Mouse (Mus musculus) small intestine, adult 2 months (tissue): ENCODE measurements at regions not wholly inside any gene's neighbourhood (a gene's known extent, or its start where the extent isn't known, plus 50 kb on each side); places are given as distances from the start of the nearest gene placed in this dataset.

ENCODE experiments used
- H3K27ac ChIP-seq: fragments of 200-500 bp; 2 replicates; pipeline ENCODE4 v1.5.1; 2012; ENCODE audit warnings: low read depth, low read length, control low read depth, inconsistent platforms; ENCODE audit not compliant: insufficient read depth
- H3K27me3 ChIP-seq: fragments of 200-500 bp; 2 replicates; pipeline ENCODE4 v1.6.1; 2012; ENCODE audit warnings: mild to moderate bottlenecking, moderate library complexity, low read length, inconsistent platforms; ENCODE audit not compliant: control insufficient read depth, insufficient read depth
- H3K36me3 ChIP-seq: fragments of 200-500 bp; 2 replicates; pipeline ENCODE4 v1.6.1; 2012; ENCODE audit warnings: mild to moderate bottlenecking, low read length, control low read depth, inconsistent platforms; ENCODE audit not compliant: control insufficient read depth, insufficient read depth
- H3K4me1 ChIP-seq: fragments of 200-500 bp; 2 replicates; pipeline ENCODE4 v1.6.1; 2012; ENCODE audit warnings: low read length, inconsistent platforms, mixed read lengths; ENCODE audit not compliant: control insufficient read depth, insufficient read depth, insufficient read length
- H3K4me3 ChIP-seq: fragments of 200-500 bp; 2 replicates; pipeline ENCODE4 v1.5.1; 2012; ENCODE audit warnings: low read depth, mild to moderate bottlenecking, control low read depth, inconsistent platforms, low read length, moderate library complexity
- CTCF ChIP-seq: fragments of 200-500 bp; IDR thresholded peaks from 2 replicates; pipeline ENCODE4 v1.5.1; 2012; ENCODE audit warnings: low read depth, mild to moderate bottlenecking, control low read depth, inconsistent platforms, low read length, moderate library complexity, mixed read lengths; ENCODE audit not compliant: insufficient replicate concordance, insufficient read length; ENCODE audit errors: extremely low read depth
- POLR2A ChIP-seq: fragments of 200-500 bp; IDR thresholded peaks from 2 replicates; pipeline ENCODE4 v1.6.1; 2012; ENCODE audit warnings: low read depth, mild to moderate bottlenecking, control low read depth, inconsistent platforms, low read length, moderate library complexity
- WGBS: fragments of 180-500 bp; shearing (Covaris S2); methylation state at CpG from one replicate; pipeline ENCODE4 v1.1.7; 2018; 5-methylcytosine and 5-hydroxymethylcytosine counted together

GRCm38 (mm10) chr13:90233986-90234385, 144.6 kb upstream of the Xrcc4 start:
- Histone ChIP-seq H3K4me1 (no peaks in the 10 kb centered on the region), H3K36me3 (no peaks in the 10 kb centered on the region), H3K4me3 (no peak overlapping the region), H3K27me3 (no peaks in the 10 kb centered on the region), H3K27ac (no peak overlapping the region)
- 70% methylated on average over 1 of the region's 1 CpGs for WGBS
- TF ChIP-seq POLR2A: no peak

GRCm38 (mm10) chr13:90233561-90233960, 144.2 kb upstream of the Xrcc4 start:
- no peak for TF ChIP-seq POLR2A
- no peak for TF ChIP-seq CTCF
- no peaks in the 10 kb centered on the region for H3K36me3 ChIP-seq
- 53% methylated on average over 3 of the region's 3 CpGs for WGBS
- H3K4me3 ChIP-seq: no peak overlapping the region
- H3K27me3 ChIP-seq: no peaks in the 10 kb centered on the region
- no peak overlapping the region for H3K27ac ChIP-seq
- no peaks in the 10 kb centered on the region for H3K4me1 ChIP-seq

GRCm38 (mm10) chr13:90229106-90229505, 139.7 kb upstream of the Xrcc4 start:
- TF ChIP-seq CTCF (no peak), POLR2A (no peak)
- Histone ChIP-seq H3K4me3 (no peak overlapping the region), H3K4me1 (no peaks in the 10 kb centered on the region), H3K27ac (no peak overlapping the region), H3K27me3 (no peaks in the 10 kb centered on the region), H3K36me3 (no peaks in the 10 kb centered on the region)
- whole genome bisulfite sequencing: 41% methylated on average over 2 of the region's 2 CpGs

- TF ChIP-seq POLR2A (no peak), CTCF (no peak)
- Histone ChIP-seq H3K4me1 (no peaks in the 10 kb centered on the region), H3K27ac (no peak overlapping the region), H3K27me3 (no peaks in the 10 kb centered on the region), H3K4me3 (no peak overlapping the region), H3K36me3 (no peaks in the 10 kb centered on the region)
- WGBS: 91% methylated on average over 2 of the region's 2 CpGs
These were observed 136.8 kb upstream of the Xrcc4 start for GRCm38 (mm10) chr13:90226212-90226611.

GRCm38 (mm10) chr13:90212390-90212789, 123.0 kb upstream of the Xrcc4 start:
- Histone ChIP-seq H3K36me3 (no peaks in the 10 kb centered on the region), H3K27ac (no peak overlapping the region), H3K4me1 (no peaks in the 10 kb centered on the region), H3K4me3 (no peak overlapping the region), H3K27me3 (no peaks in the 10 kb centered on the region)
- no peak for TF ChIP-seq CTCF
- no peak for TF ChIP-seq POLR2A

DNA sequence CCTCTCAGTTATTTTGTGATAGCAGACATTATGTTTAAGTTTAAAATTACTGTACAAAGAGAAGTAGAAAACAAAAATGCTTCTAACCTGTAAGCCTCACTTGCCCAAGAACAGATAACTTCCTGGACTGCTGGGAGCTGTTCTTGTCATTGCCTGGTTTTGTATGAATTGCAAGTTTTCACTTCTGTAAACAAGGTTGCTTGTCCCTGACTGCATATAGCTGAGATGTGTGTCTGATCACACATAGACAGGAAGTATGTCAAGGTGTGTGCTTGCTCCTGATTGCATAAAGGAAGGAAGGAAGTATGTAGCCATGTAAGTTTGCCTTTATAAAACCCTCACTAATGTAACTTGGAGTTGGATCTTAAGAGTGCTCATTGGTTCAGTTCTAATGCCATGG, 118.5 kb upstream of the Xrcc4 start:
- H3K4me1 ChIP-seq: no peaks in the 10 kb centered on the region
- H3K4me3 ChIP-seq: no peak overlapping the region
- TF ChIP-seq POLR2A (no peak), CTCF (no peak)
- no peaks in the 10 kb centered on the region for H3K27me3 ChIP-seq
- H3K36me3 ChIP-seq: no peaks in the 10 kb centered on the region
- no peak overlapping the region for H3K27ac ChIP-seq
